Mouse (Mus musculus) MEL (cell line): ENCODE results near the gene Tcf25. TPM values are rescaled to one million over a fixed set of nuclear protein-coding genes. Genes with fewer than 3 reads are reported as not detected.

Experiments used
- DNase-seq: peaks from one replicate; pipeline ENCODE4 v3.0.0; 2011; ENCODE audit warnings: low read depth, low spot score
- H3K27ac ChIP-seq: 2 replicates; pipeline ENCODE4 v1.5.1; 2012; ENCODE audit warnings: low read depth, mild to moderate bottlenecking, control low read depth, low read length, moderate library complexity; ENCODE audit not compliant: control insufficient read depth
- H3K27me3 ChIP-seq, 2 experiments: fragments of 150-350 bp in 1 of 2; sonication (generic) in 1 of 2; 2 replicates each; pipeline ENCODE4 v1.6.1; 2012; ENCODE audit warnings: low read length in 2 of 2, mild to moderate bottlenecking in 2 of 2, improper control_type of control experiment in 1 of 2, moderate library complexity in 1 of 2; ENCODE audit not compliant: insufficient read depth in 2 of 2, control insufficient read depth in 1 of 2
- H3K36me3 ChIP-seq, 2 experiments: 2 replicates each; pipeline ENCODE4 v1.6.1; 2012 to 2014; ENCODE audit warnings: low read length in 2 of 2, improper control_type of control experiment in 1 of 2, inconsistent platforms in 1 of 2, mild to moderate bottlenecking in 1 of 2; ENCODE audit not compliant: insufficient read depth in 2 of 2, control insufficient read depth in 1 of 2
- H3K4me1 ChIP-seq, 2 experiments: fragments of 150-350 bp in 1 of 2; sonication (generic) in 1 of 2; 2 replicates each; pipeline ENCODE4 v1.6.1; 2012; ENCODE audit warnings: low read length in 2 of 2, improper control_type of control experiment in 1 of 2, mild to moderate bottlenecking in 1 of 2; ENCODE audit not compliant: insufficient read depth in 2 of 2, control insufficient read depth in 1 of 2
- H3K4me3 ChIP-seq, 2 experiments: fragments of 150-350 bp in 1 of 2; sonication (generic) in 1 of 2; 2 replicates each; pipeline ENCODE4 v1.5.1; 2012; ENCODE audit warnings: low read depth in 2 of 2, low read length in 2 of 2, mild to moderate bottlenecking in 2 of 2, moderate library complexity in 2 of 2, control low read depth in 1 of 2, improper control_type of control experiment in 1 of 2; ENCODE audit not compliant: control insufficient read depth in 1 of 2, insufficient read depth in 1 of 2
- H3K79me2 ChIP-seq: 2 replicates; pipeline ENCODE4 v1.6.1; 2012; ENCODE audit warnings: mild to moderate bottlenecking, low read length, moderate library complexity; ENCODE audit not compliant: control insufficient read depth, poor library complexity, insufficient read depth
- H3K9ac ChIP-seq: 2 replicates; pipeline ENCODE4 v1.6.1; 2012; ENCODE audit warnings: low read depth, mild to moderate bottlenecking, control low read depth, low read length, moderate library complexity; ENCODE audit not compliant: control insufficient read depth, poor library complexity, severe bottlenecking
- H3K9me3 ChIP-seq: fragments of 150-350 bp; sonication (generic); replicated peaks from 2 replicates; pipeline ENCODE4 v1.6.1; 2012; ENCODE audit warnings: mild to moderate bottlenecking, low read length, improper control_type of control experiment, moderate library complexity; ENCODE audit not compliant: insufficient read depth
- BHLHE40 ChIP-seq: IDR thresholded peaks from 2 replicates; pipeline ENCODE4 v1.6.1; 2012; ENCODE audit warnings: low read depth, mild to moderate bottlenecking, inconsistent platforms, low read length, improper control_type of control experiment, borderline replicate concordance
- CHD1 ChIP-seq: IDR thresholded peaks from 2 replicates; pipeline ENCODE4 v1.6.1; 2012; ENCODE audit warnings: low read depth, mild to moderate bottlenecking, inconsistent platforms, low read length, improper control_type of control experiment
- CHD2 ChIP-seq: IDR thresholded peaks from 2 replicates; pipeline ENCODE4 v1.6.1; 2011; ENCODE audit warnings: low read length, improper control_type of control experiment
- CTCF ChIP-seq, 3 experiments: IDR thresholded peaks in 2 of 3; conservative IDR thresholded peaks in 1 of 3; 2 replicates each; pipeline ENCODE4 v1.5.1; 2011 to 2012; ENCODE audit warnings: low read length in 3 of 3, low read depth in 2 of 3, mild to moderate bottlenecking in 2 of 3, improper control_type of control experiment in 1 of 3, inconsistent platforms in 1 of 3, mixed read lengths in 1 of 3, moderate library complexity in 1 of 3; ENCODE audit not compliant: control insufficient read depth in 1 of 3, insufficient read depth in 1 of 3, poor library complexity in 1 of 3, severe bottlenecking in 1 of 3
- E2F4 ChIP-seq: IDR thresholded peaks from 2 replicates; pipeline ENCODE4 v1.6.1; 2011; ENCODE audit warnings: low read depth, low read length, improper control_type of control experiment, borderline replicate concordance
- ELF1 ChIP-seq: IDR thresholded peaks from 2 replicates; pipeline ENCODE4 v1.6.1; 2014; ENCODE audit warnings: low read depth, mild to moderate bottlenecking, inconsistent platforms, low read length, improper control_type of control experiment, moderate library complexity
- EP300 ChIP-seq, 2 experiments: IDR thresholded peaks; 2 replicates each; pipeline ENCODE4 v1.6.1; 2011; ENCODE audit warnings: improper control_type of control experiment in 2 of 2, low read length in 2 of 2, low read depth in 1 of 2, mild to moderate bottlenecking in 1 of 2
- GATA1 ChIP-seq: IDR thresholded peaks from 2 replicates; pipeline ENCODE4 v1.6.1; 2011; ENCODE audit warnings: low read depth, low read length, improper control_type of control experiment
- HCFC1 ChIP-seq: IDR thresholded peaks from 2 replicates; pipeline ENCODE4 v1.6.1; 2012; ENCODE audit warnings: low read depth, mild to moderate bottlenecking, inconsistent platforms, low read length, improper control_type of control experiment, moderate library complexity
- KAT2A ChIP-seq: conservative IDR thresholded peaks from 2 replicates; pipeline ENCODE4 v1.6.1; 2012; ENCODE audit warnings: low read depth, low read length, improper control_type of control experiment, inconsistent platforms
- MAFK ChIP-seq: IDR thresholded peaks from 2 replicates; pipeline ENCODE4 v1.6.1; 2011; ENCODE audit warnings: low read depth, mild to moderate bottlenecking, low read length, improper control_type of control experiment, borderline replicate concordance
- MAX ChIP-seq: IDR thresholded peaks from 2 replicates; pipeline ENCODE4 v1.6.1; 2011; ENCODE audit warnings: low read length, improper control_type of control experiment
- MAZ ChIP-seq: IDR thresholded peaks from 2 replicates; pipeline ENCODE4 v1.6.1; 2012; ENCODE audit warnings: low read depth, mild to moderate bottlenecking, inconsistent platforms, low read length, improper control_type of control experiment
- MEF2A ChIP-seq: IDR thresholded peaks from 2 replicates; pipeline ENCODE4 v1.6.1; 2014; ENCODE audit warnings: low read depth, mild to moderate bottlenecking, inconsistent platforms, low read length, improper control_type of control experiment; ENCODE audit not compliant: poor library complexity, insufficient replicate concordance, severe bottlenecking; ENCODE audit errors: extremely low read depth
- MXI1 ChIP-seq: IDR thresholded peaks from 2 replicates; pipeline ENCODE4 v1.6.1; 2011; ENCODE audit warnings: mild to moderate bottlenecking, low read depth, low read length, improper control_type of control experiment
- NELFE ChIP-seq: IDR thresholded peaks from 2 replicates; pipeline ENCODE4 v1.6.1; 2011; ENCODE audit warnings: low read depth, low read length, improper control_type of control experiment
- NRF1 ChIP-seq: IDR thresholded peaks from 2 replicates; pipeline ENCODE4 v1.6.1; 2014; ENCODE audit warnings: low read depth, mild to moderate bottlenecking, inconsistent platforms, low read length, improper control_type of control experiment, moderate library complexity; ENCODE audit not compliant: poor library complexity, insufficient read depth, severe bottlenecking
- POLR2A ChIP-seq, 2 experiments: IDR thresholded peaks; 2 replicates each; pipeline ENCODE4 v1.6.1; 2011 to 2012; ENCODE audit warnings: low read length in 2 of 2, mild to moderate bottlenecking in 2 of 2, control low read depth in 1 of 2, improper control_type of control experiment in 1 of 2, low read depth in 1 of 2, moderate library complexity in 1 of 2; ENCODE audit not compliant: control insufficient read depth in 1 of 2, insufficient read depth in 1 of 2, poor library complexity in 1 of 2
- RAD21 ChIP-seq: IDR thresholded peaks from 2 replicates; pipeline ENCODE4 v1.6.1; 2011; ENCODE audit warnings: mild to moderate bottlenecking, low read depth, low read length, improper control_type of control experiment
- RCOR1 ChIP-seq: IDR thresholded peaks from 2 replicates; pipeline ENCODE4 v1.6.1; 2012; ENCODE audit warnings: low read depth, mild to moderate bottlenecking, inconsistent platforms, low read length, improper control_type of control experiment
- SIN3A ChIP-seq: IDR thresholded peaks from 2 replicates; pipeline ENCODE4 v1.6.1; 2012; ENCODE audit warnings: low read length, improper control_type of control experiment, inconsistent platforms
- SMC3 ChIP-seq: IDR thresholded peaks from 2 replicates; pipeline ENCODE4 v1.6.1; 2011; ENCODE audit warnings: low read depth, low read length, improper control_type of control experiment
- TAL1 ChIP-seq: IDR thresholded peaks from 2 replicates; pipeline ENCODE4 v1.6.1; 2012; ENCODE audit warnings: mild to moderate bottlenecking, inconsistent platforms, low read length, moderate library complexity, mixed read lengths
- TBP ChIP-seq: IDR thresholded peaks from 2 replicates; pipeline ENCODE4 v1.8.0; 2011; ENCODE audit warnings: low read depth, low read length, improper control_type of control experiment
- TCF12 ChIP-seq: IDR thresholded peaks from 2 replicates; pipeline ENCODE4 v1.6.1; 2014; ENCODE audit warnings: low read depth, mild to moderate bottlenecking, inconsistent platforms, low read length, improper control_type of control experiment, moderate library complexity
- UBTF ChIP-seq: IDR thresholded peaks from 2 replicates; pipeline ENCODE4 v1.6.1; 2012; ENCODE audit warnings: low read depth, mild to moderate bottlenecking, inconsistent platforms, low read length, improper control_type of control experiment, moderate library complexity, borderline replicate concordance; ENCODE audit not compliant: insufficient read depth
- USF1 ChIP-seq: IDR thresholded peaks from 2 replicates; pipeline ENCODE4 v1.6.1; 2014; ENCODE audit warnings: low read depth, mild to moderate bottlenecking, inconsistent platforms, low read length, improper control_type of control experiment, moderate library complexity
- USF2 ChIP-seq, 2 experiments: IDR thresholded peaks; 2 replicates each; pipeline ENCODE4 v1.6.1; 2011 to 2012; ENCODE audit warnings: improper control_type of control experiment in 2 of 2, low read length in 2 of 2, borderline replicate concordance in 1 of 2, inconsistent platforms in 1 of 2, low read depth in 1 of 2, mild to moderate bottlenecking in 1 of 2; ENCODE audit not compliant: insufficient read depth in 1 of 2
- ZC3H11A ChIP-seq: IDR thresholded peaks from 2 replicates; pipeline ENCODE4 v1.6.1; 2012; ENCODE audit warnings: low read depth, mild to moderate bottlenecking, inconsistent platforms, low read length, improper control_type of control experiment
- ZMIZ1 ChIP-seq: IDR thresholded peaks from 2 replicates; pipeline ENCODE4 v1.6.1; 2012; ENCODE audit warnings: low read depth, mild to moderate bottlenecking, inconsistent platforms, low read length, improper control_type of control experiment, moderate library complexity
- polyA plus RNA-seq, 2 experiments: library from polyadenylated mRNA; stranded (reverse) in 1 of 2; unstranded in 1 of 2; fragments of >175 nt in 1 of 2; fragments of >200 nt in 1 of 2; gene quantifications; 2 replicates each; pipeline versions ENCODE4 v1.2.1 to v1.2.4; 2012; ENCODE audit warnings: low replicate concordance in 2 of 2, low read depth in 1 of 2; ENCODE audit not compliant: insufficient read length in 2 of 2, insufficient read depth in 1 of 2, missing spikeins in 1 of 2
- total RNA-seq: library from RNA; depleted of rRNA; stranded (reverse); fragments of 300-350 nt; gene quantifications from 2 replicates; pipeline ENCODE4 v1.2.3, GENCODE M21; 2012

The Tcf25 gene
- total and polyA plus RNA-seq, 3 experiments, result 107 to 327 TPM; not detected in 1

DNA sequence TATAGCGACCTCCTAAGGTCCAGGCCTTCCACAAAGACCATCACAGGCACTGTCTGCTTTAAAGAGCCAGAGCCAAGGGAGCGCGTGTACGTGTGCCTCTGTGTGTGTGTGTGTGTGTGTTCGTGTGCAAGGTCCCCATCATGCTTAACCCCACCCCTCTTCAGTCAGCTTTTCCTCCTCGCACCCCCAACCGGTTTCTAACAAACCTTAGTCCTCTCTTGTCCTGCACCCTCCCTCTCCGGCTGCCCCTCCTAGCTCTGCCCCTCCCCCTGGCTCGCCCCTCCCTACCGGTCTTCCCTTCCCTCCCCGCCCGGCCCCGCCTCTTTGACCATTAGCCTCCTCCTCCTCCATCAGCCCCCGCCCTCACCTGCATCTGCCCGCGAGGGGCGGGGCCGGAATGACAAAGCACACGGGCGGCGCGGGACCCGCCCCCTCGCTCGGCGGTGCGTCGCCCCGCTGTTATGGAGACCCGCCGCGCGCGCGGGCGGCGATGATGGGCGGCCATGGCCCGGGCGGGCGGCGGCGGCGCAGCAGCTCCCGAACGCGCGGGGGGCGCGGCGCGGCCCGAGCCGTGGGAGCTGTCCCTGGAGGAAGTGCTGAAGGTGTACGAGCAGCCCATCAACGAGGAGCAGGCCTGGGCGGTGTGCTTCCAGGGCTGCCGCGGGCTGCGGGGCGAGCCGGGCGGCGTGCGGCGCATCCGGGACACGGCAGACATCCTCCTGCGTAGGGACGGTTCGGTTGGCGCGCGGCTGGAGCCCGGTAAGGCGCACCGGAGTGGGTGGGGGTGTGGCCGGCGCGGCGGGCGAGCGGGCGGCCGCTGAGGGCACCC, 41.1 kb upstream of the Tcf25 start, which contains the start of gene Spire2:
Spire2 (plus strand) TSS at position 452 of the 829 bp plus-strand sequence.
- no peaks in the 10 kb centered on the region for H3K9me3 ChIP-seq
- H3K79me2 ChIP-seq, result no peaks in the 10 kb centered on the region
- H3K27ac ChIP-seq, result peak within 1 kb of the TSS; percentile 71
- H3K4me3 ChIP-seq, result peak within 1 kb of the TSS; percentile 61 to 74
- no peaks in the 10 kb centered on the region for H3K27me3 ChIP-seq
- TF ChIP-seq NRF1 (peak; percentile 43; the same call in 1 of the 2 replicates), E2F4 (0 out of 2 replicates have a peak, but pooled peaks have one; percentile 3), MEF2A (0 out of 2 replicates have a peak, but pooled peaks have one; percentile 20), USF1 (no peak), EP300 (IDR thresholded peaks at IDR 0.05; ENCODE audit: low read depth in 1 of 2, low read length in 2 of 2) (peak in 1 of 2 experiments; percentile 18; a peak in 1 of 4 replicates), POLR2A (IDR thresholded peaks at IDR 0.05; ENCODE audit: control insufficient read depth in 1 of 2, insufficient read depth in 1 of 2, low read depth in 1 of 2, low read length in 2 of 2, poor library complexity in 1 of 2) (peak; percentile 29 to 60; a peak in 3 of 4 replicates), CHD1 (no peak), ELF1 (no peak), SIN3A (peak; percentile 95), ZC3H11A (no peak), TCF12 (no peak), MAZ (peak; percentile 85), MAFK (no peak), RAD21 (no peak), RCOR1 (no peak), GATA1 (no peak), CHD2 (no peak), KAT2A (no peak), MXI1 (peak; percentile 96), SMC3 (no peak), TAL1 (no peak), ZMIZ1 (0 out of 2 replicates have a peak, but pooled peaks have one; percentile 37), NELFE (no peak; the same call in 1 of the 2 replicates), TBP (no peak), BHLHE40 (no peak), UBTF (peak; percentile 89; the same call in 1 of the 2 replicates), CTCF (IDR thresholded peaks at IDR 0.05 in 2 of 3, conservative IDR thresholded peaks at IDR 0.05 in 1 of 3; ENCODE audit: control insufficient read depth in 1 of 3, insufficient read depth in 1 of 3, low read depth in 2 of 3, low read length in 3 of 3, poor library complexity in 1 of 3, severe bottlenecking in 1 of 3) (0 out of 6 replicates have a peak, but pooled peaks of 1 of the 3 experiments have one; percentile 5), HCFC1 (peak; percentile 14; the same call in 1 of the 2 replicates), MAX (peak; percentile 52; the same call in 1 of the 2 replicates), USF2 (IDR thresholded peaks at IDR 0.05; ENCODE audit: borderline replicate concordance in 1 of 2, insufficient read depth in 1 of 2, low read depth in 1 of 2, low read length in 2 of 2) (no peak)
- peak within 1 kb of the TSS; percentile 47 for H3K9ac ChIP-seq
- peaks cover 0 to 9% of the 10 kb centered on the region in 2 experiments; a peak in 2 of 4 replicates for H3K36me3 ChIP-seq
- H3K4me1 ChIP-seq, result peaks cover 0 to 21% of the 10 kb centered on the region in 2 experiments; a peak in 3 of 4 replicates
- peak; percentile 91 for DNase-seq
